7 mouse cellular contexts compared by ENCODE assay signal in the genomic region with DNA sequence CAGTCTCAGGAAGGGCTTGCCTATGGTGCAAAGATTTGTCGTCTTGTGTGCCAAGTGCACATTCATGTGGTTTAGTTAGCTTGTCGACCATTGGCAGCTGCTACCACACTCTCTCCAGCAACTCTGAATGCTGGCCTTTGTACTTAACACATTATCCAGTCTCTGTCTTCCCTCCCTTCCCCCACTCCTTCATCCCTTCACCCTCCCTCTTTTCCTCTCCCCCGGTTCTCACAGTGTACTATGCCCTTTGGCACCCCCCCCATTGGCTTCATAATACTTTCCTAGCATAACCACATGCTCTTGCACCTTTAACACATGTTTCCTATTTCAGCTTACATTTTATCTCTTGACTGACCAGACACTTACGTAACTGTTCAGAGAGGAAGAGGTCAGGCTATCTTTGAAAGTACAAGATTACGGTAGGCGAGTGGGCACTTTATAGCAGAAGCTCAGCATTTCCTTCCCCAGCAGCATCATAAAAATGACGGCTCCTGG.
DNase-seq lines count a peak whose midpoint lies in the region; ATAC-seq and TF ChIP-seq lines count a peak whose summit lies in the region.

No protein-coding gene starts in this region.

- H3K27ac ChIP-seq in lung, embryonic 15.5 days: no peak overlapping the region

- TF ChIP-seq CTCF in G1E (IDR thresholded peaks at IDR 0.05; ENCODE audit: low read depth, low read length): no peak

- no peak overlapping the region for H3K9ac ChIP-seq in lung, embryonic 15.5 days

- DNase-seq in G1E (ENCODE audit: low spot score): no peak
- DNase-seq in c-Kit-positive CD71-negative TER-119-negative erythroid progenitor cells, embryonic 14.5 days (ENCODE audit: low read depth): peak; percentile 25
- DNase-seq in heart, postnatal 36 days: peak; percentile 17 to 26
- no peak for DNase-seq in left cerebral cortex, adult 18-20 months (ENCODE audit: low spot score in 2 of 2)
- DNase-seq in frontal cortex, postnatal 14 days (ENCODE audit: low spot score in 2 of 2): no peak
- DNase-seq in frontal cortex, postnatal 10 days (ENCODE audit: low spot score in 2 of 2): no peak

- H3K4me2 ChIP-seq in lung, embryonic 15.5 days: no peak overlapping the region

- no peaks in the 10 kb centered on the region for H3K27me3 ChIP-seq in G1E (ENCODE audit: insufficient read depth, low read length)
- no peaks in the 10 kb centered on the region for H3K27me3 ChIP-seq in lung, embryonic 15.5 days

- H3K36me3 ChIP-seq in G1E (replicated peaks): no peaks in the 10 kb centered on the region
- H3K36me3 ChIP-seq in lung, embryonic 15.5 days: no peaks in the 10 kb centered on the region

- peaks cover 15% of the 10 kb centered on the region for H3K4me1 ChIP-seq in G1E (ENCODE audit: insufficient read depth, low read depth, low read length)
- H3K4me1 ChIP-seq in lung, embryonic 15.5 days: no peaks in the 10 kb centered on the region; the same call in 1 of the 2 replicates

- peak; percentile 58 for ATAC-seq in G1E (ENCODE audit: extremely low read depth, insufficient number of reproducible peaks, low FRiP score, poor library complexity, severe bottlenecking)
- ATAC-seq in lung, embryonic 15.5 days (ENCODE audit: borderline replicate concordance, extremely low read depth, low FRiP score, low TSS enrichment): 0 out of 2 replicates have a peak, but pooled peaks have one; percentile 7

- H3K4me3 ChIP-seq in G1E (ENCODE audit: low read depth, low read length): no peak overlapping the region
- no peak overlapping the region for H3K4me3 ChIP-seq in lung, embryonic 15.5 days

- no peaks in the 10 kb centered on the region for H3K9me3 ChIP-seq in G1E (replicated peaks)
- no peaks in the 10 kb centered on the region for H3K9me3 ChIP-seq in lung, embryonic 15.5 days

- intact Hi-C loops in heart, postnatal 36 days (cut with DNase I): loop anchor here (2.0 kb wide), 2 partner anchors 156 to 228 kb away; no protein-coding TSS in a partner anchor

- 45% methylated on average over 7 of the region's 7 CpGs for WGBS in lung, embryonic 15.5 days

Comparison
In these comparisons a context has a peak if more than half of its experiments do, and no peak if none do; other contexts are left out.
1. DNase-seq: peak in c-Kit-positive CD71-negative TER-119-negative erythroid progenitor cells, embryonic 14.5 days (single experiment) and heart, postnatal 36 days (2 of 2); none in G1E (single experiment), left cerebral cortex, adult 18-20 months (0 of 2), frontal cortex, postnatal 14 days (0 of 2) and frontal cortex, postnatal 10 days (0 of 2).